Mouse (Mus musculus): ENCODE data around the gene Dennd6b.

DNA sequence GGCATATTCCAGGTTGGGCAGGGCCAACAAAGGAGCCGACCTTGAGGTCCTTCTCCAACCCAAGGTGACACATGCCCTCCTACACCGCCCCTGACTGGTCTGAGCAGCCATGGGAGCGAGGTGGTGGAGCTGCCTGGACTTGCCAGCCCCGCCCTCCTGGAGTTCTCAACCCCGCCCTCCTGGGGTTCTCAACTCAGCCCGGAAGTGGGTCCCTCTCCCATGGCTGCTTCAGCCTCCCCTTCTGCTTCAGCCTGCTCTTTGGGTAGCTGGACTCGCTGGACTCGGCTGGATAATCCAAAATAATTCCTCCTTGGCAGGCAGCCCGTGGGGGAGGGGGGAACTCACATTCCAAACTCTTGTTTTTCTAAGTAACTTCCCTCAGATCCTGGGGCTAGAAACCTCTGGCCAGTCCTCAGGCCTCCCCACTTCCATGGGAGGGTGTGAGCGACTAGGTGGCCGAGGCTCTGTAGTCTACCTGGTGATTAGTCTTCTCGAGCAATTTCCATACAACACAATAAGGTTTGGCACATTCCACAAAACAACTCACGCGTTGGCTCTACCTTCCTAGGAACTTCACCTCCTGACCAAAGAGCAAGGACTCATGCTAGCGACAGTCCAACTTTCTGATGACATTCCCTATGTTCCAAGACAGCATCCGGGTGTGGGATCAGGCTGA, 17.2 kb downstream of the Dennd6b start:
- TF ChIP-seq GATA1 (IDR thresholded peaks at IDR 0.05; ENCODE audit: borderline replicate concordance, low read length) (no peak), FLI1 (IDR thresholded peaks at IDR 0.05; ENCODE audit: low read length) (no peak)

Data from megakaryocyte, embryonic 14.5 days (primary cell).